Mouse (Mus musculus) ES-Bruce4 (cell line): ENCODE data around the gene Chat.

Experiments
- CTCF ChIP-seq: IDR thresholded peaks from one replicate; pipeline ENCODE4 v1.8.1; 2011; ENCODE audit warnings: low read depth, low read length
- POLR2A ChIP-seq: IDR thresholded peaks from one replicate; pipeline ENCODE4 v1.8.1; 2011; ENCODE audit warnings: low read length; ENCODE audit not compliant: insufficient read depth

GRCm38 (mm10) chr14:32506329-32506728 lies 40.5 kb upstream of the Chat start:
- TF ChIP-seq POLR2A (no peak), CTCF (no peak)
